Mouse (Mus musculus) limb, embryonic 11.5 days (tissue): ENCODE data around the gene Olfr648. TPM values are rescaled to one million over a fixed set of nuclear protein-coding genes. Genes with fewer than 3 reads are reported as not detected.

Experiments
- ATAC-seq: fragments of 200-750 bp; cut with Nextera tagmentation; 2 replicates; pipeline ENCODE4 v1.8.0; 2017; ENCODE audit warnings: low read depth; ENCODE audit not compliant: insufficient number of reproducible peaks, low FRiP score, low TSS enrichment
- DNase-seq: peaks from one replicate; pipeline ENCODE4 v3.0.0-alpha.2; 2015; ENCODE audit warnings: low spot score
- H3K27ac ChIP-seq: fragments of 300-500 bp; sonication (generic); replicated peaks from 2 replicates; pipeline ENCODE4 v1.5.1; 2014; ENCODE audit warnings: low read depth, mild to moderate bottlenecking, low read length
- H3K27me3 ChIP-seq: fragments of 300-500 bp; sonication (generic); 2 replicates; pipeline ENCODE4 v1.6.1; 2014; ENCODE audit warnings: mild to moderate bottlenecking, low read length, mixed read lengths; ENCODE audit not compliant: control insufficient read depth, insufficient read depth
- H3K36me3 ChIP-seq: fragments of 300-500 bp; sonication (generic); 2 replicates; pipeline ENCODE4 v1.6.1; 2014; ENCODE audit warnings: mild to moderate bottlenecking, low read length, moderate library complexity, mixed read lengths; ENCODE audit not compliant: control insufficient read depth, insufficient read depth
- H3K4me1 ChIP-seq: fragments of 300-500 bp; sonication (generic); 2 replicates; pipeline ENCODE4 v1.6.1; 2014; ENCODE audit warnings: low read length, mixed read lengths; ENCODE audit not compliant: control insufficient read depth, insufficient read depth
- H3K4me2 ChIP-seq: fragments of 300-500 bp; sonication (generic); 2 replicates; pipeline ENCODE4 v1.6.1; 2014; ENCODE audit warnings: low read depth, mild to moderate bottlenecking, moderate library complexity; ENCODE audit not compliant: severe bottlenecking
- H3K4me3 ChIP-seq: fragments of 300-500 bp; sonication (generic); 2 replicates; pipeline ENCODE4 v1.5.1; 2014; ENCODE audit warnings: low read depth, low read length
- H3K9ac ChIP-seq: fragments of 300-500 bp; sonication (generic); 2 replicates; pipeline ENCODE4 v1.6.1; 2014; ENCODE audit warnings: mild to moderate bottlenecking, low read length
- H3K9me3 ChIP-seq: fragments of 300-500 bp; sonication (generic); 2 replicates; pipeline ENCODE4 v1.6.1; 2016; ENCODE audit warnings: low read length; ENCODE audit not compliant: control insufficient read depth
- WGBS: fragments of 180-500 bp; shearing (Covaris S2); extraction: QIAGEN DNeasy Blood & Tissue Kit; methylation state at CpG from one replicate; pipeline ENCODE4 v1.1.7; 2014; 5-methylcytosine and 5-hydroxymethylcytosine counted together
- polyA plus RNA-seq: library from polyadenylated mRNA; unstranded; fragments of >200 nt; fragmentation: Nextera tagmentation; extraction: Ambion mirVana; gene quantifications from 2 replicates; pipeline ENCODE4 v1.2.1, GENCODE M21; 2014

Gene Olfr648
- polyA plus RNA-seq, 1 experiment from 2014 or later: 0.25 TPM

DNA sequence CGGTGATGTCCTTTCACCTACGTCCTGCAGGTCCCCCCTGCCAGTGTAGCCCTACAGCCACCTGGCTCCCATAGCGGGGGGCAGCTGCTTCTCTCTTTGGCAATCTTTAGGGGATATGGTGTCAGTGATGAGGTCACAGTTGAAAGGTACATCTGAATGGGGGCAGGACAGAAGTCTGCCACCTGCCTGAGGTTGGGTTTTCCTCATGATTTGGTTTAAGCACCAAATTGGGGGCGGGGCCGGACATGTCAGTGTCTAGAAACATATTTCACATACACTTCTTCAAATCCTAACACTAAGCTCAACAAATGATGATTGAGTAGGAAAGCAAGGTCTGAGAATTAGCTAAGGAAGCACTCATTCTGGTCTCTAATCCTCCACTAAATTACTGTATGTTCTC lies 53.5 kb downstream of the Olfr648 start, which contains the start of gene Ubqln5:
Gene Ubqln5, minus strand, starts transcription at position 101 of the 400 bp plus-strand sequence.
- DNase-seq (no peak), ATAC-seq (no peak)
- no peak within 1 kb of the TSS for H3K4me3 ChIP-seq
- no peaks in the 10 kb centered on the region for H3K9me3 ChIP-seq
- H3K4me2 ChIP-seq: no peak within 1 kb of the TSS
- no peaks in the 10 kb centered on the region for H3K27me3 ChIP-seq
- H3K9ac ChIP-seq: no peak within 1 kb of the TSS
- H3K27ac ChIP-seq: no peak within 1 kb of the TSS
- no peaks in the 10 kb centered on the region for H3K4me1 ChIP-seq
- 93% methylated on average over 5 of the region's 5 CpGs for WGBS
- H3K36me3 ChIP-seq: no peaks in the 10 kb centered on the region

Other genes starting within 250 kb of the Olfr648 start
- not detected in 2 replicates for gene Olfr632, start 249.0 kb downstream of the Olfr648 start, polyA plus RNA-seq
- gene Olfr633, start 239.0 kb downstream of the Olfr648 start, polyA plus RNA-seq: not detected in 2 replicates
- not detected in 2 replicates for gene Olfr635, start 212.2 kb downstream of the Olfr648 start, polyA plus RNA-seq
- gene Olfr638, start 184.6 kb downstream of the Olfr648 start, polyA plus RNA-seq: not detected in 2 replicates
- gene Olfr639, start 166.1 kb downstream of the Olfr648 start, polyA plus RNA-seq: not detected in 2 replicates
- gene Olfr640, start 157.8 kb downstream of the Olfr648 start, polyA plus RNA-seq: not detected in 2 replicates
- not detected in 2 replicates for gene Olfr641, start 147.9 kb downstream of the Olfr648 start, polyA plus RNA-seq
- gene Olfr642, start 130.7 kb downstream of the Olfr648 start, polyA plus RNA-seq: not detected in 2 replicates
- gene 4930516K23Rik, start 121.9 kb downstream of the Olfr648 start, polyA plus RNA-seq: not detected in 2 replicates
- gene Olfr644, start 111.5 kb downstream of the Olfr648 start, polyA plus RNA-seq: not detected in 2 replicates
- gene Olfr645, start 97.9 kb downstream of the Olfr648 start, polyA plus RNA-seq: not detected in 2 replicates
- not detected in 2 replicates for gene Olfr646, start 78.5 kb downstream of the Olfr648 start, polyA plus RNA-seq
- gene Ubqln5, start 53.6 kb downstream of the Olfr648 start, polyA plus RNA-seq: not detected in 2 replicates
- gene Olfr643, start 46.0 kb downstream of the Olfr648 start, polyA plus RNA-seq: not detected in 2 replicates
- gene Ubqln3, start 40.1 kb downstream of the Olfr648 start, polyA plus RNA-seq: not detected in 2 replicates
- gene Ubqlnl, start 32.8 kb downstream of the Olfr648 start, polyA plus RNA-seq: not detected in 2 replicates
- not detected in 2 replicates for gene Olfm5, start 18.6 kb downstream of the Olfr648 start, polyA plus RNA-seq
- not detected in 2 replicates for gene Olfr649, start 12.6 kb upstream of the Olfr648 start, polyA plus RNA-seq
- 3.5 and 5.5 TPM in 2 replicates for gene Trim6, start 35.4 kb upstream of the Olfr648 start, polyA plus RNA-seq
- 0.64 and 1.4 TPM in 2 replicates for gene Trim34a, start 61.1 kb upstream of the Olfr648 start, polyA plus RNA-seq
- 0.08 and 0.13 TPM in 2 replicates for gene Trim5, start 104.7 kb upstream of the Olfr648 start, polyA plus RNA-seq
- 3.8 and 3.9 TPM in 2 replicates for gene Trim12a, start 132.1 kb upstream of the Olfr648 start, polyA plus RNA-seq
- gene Trim34b, start 146.1 kb upstream of the Olfr648 start, polyA plus RNA-seq: not detected in 2 replicates
- gene Trim12c, start 170.0 kb upstream of the Olfr648 start, polyA plus RNA-seq: 1.3 and 1.8 TPM in 2 replicates
- gene Trim30b, start 186.5 kb upstream of the Olfr648 start, polyA plus RNA-seq: not detected in 2 replicates
- not detected in 2 replicates for gene Trim30c, start 217.4 kb upstream of the Olfr648 start, polyA plus RNA-seq